23 mouse cellular contexts compared by ENCODE assay signal in genomic region chr6:115270085-115270484, GRCm38 (mm10). TPM values are rescaled to one million over a fixed set of nuclear protein-coding genes. Genes with fewer than 3 reads are reported as not detected.
DNase-seq lines count a peak whose midpoint lies in the region; ATAC-seq and TF ChIP-seq lines count a peak whose summit lies in the region.
"Had no signal": no experiment of that assay in that cellular context is flagged by ENCODE, and none has a peak within 500 bp of the region (broad histone marks: within the 10 kb centered on the region; RNA-seq: fewer than 3 reads in every experiment).

No protein-coding gene starts in this region.

- H3K27me3 ChIP-seq in lung, embryonic 14.5 days (ENCODE audit: insufficient read depth, low read length), result no peaks in the 10 kb centered on the region
- peaks cover 15% of the 10 kb centered on the region for H3K27me3 ChIP-seq in heart, embryonic 16.5 days (ENCODE audit: control insufficient read depth, insufficient read depth, low read length)
- H3K27me3 ChIP-seq: hindbrain, embryonic 15.5 days; neural tube, embryonic 15.5 days had no signal

- no peak overlapping the region for H3K4me2 ChIP-seq in lung, embryonic 14.5 days
- no peak overlapping the region for H3K4me2 ChIP-seq in heart, embryonic 16.5 days (ENCODE audit: low read depth, low read length)
- H3K4me2 ChIP-seq: hindbrain, embryonic 15.5 days; neural tube, embryonic 15.5 days had no signal

- peak; percentile 22 for DNase-seq in lung, embryonic 14.5 days
- no peak for DNase-seq in lung, adult 18-20 months
- DNase-seq in adrenal gland, postnatal 36 days, result no peak
- DNase-seq in gastrocnemius, postnatal 10 days, result no peak
- DNase-seq: kidney, postnatal 14 days; lung, adult 2 months; lung, postnatal 4 days; midbrain, embryonic 14.5 days; thymus, postnatal 4 days had no signal

- H3K4me1 ChIP-seq in lung, embryonic 14.5 days (ENCODE audit: insufficient read depth), result peaks cover 5% of the 10 kb centered on the region
- peaks cover 48% of the 10 kb centered on the region for H3K4me1 ChIP-seq in brown adipose tissue, adult 24 weeks (ENCODE audit: control insufficient read depth, insufficient read depth, insufficient read length, low read length)
- peaks cover 10% of the 10 kb centered on the region for H3K4me1 ChIP-seq in heart, embryonic 16.5 days (ENCODE audit: control insufficient read depth, insufficient read depth, low read length)
- H3K4me1 ChIP-seq: hindbrain, embryonic 15.5 days had no signal

- H3K4me3 ChIP-seq in lung, embryonic 14.5 days (ENCODE audit: low read depth, low read length), result no peak overlapping the region
- H3K4me3 ChIP-seq in brown adipose tissue, adult 24 weeks (ENCODE audit: insufficient read depth, low read depth, low read length), result no peak overlapping the region
- H3K4me3 ChIP-seq in heart, embryonic 16.5 days (ENCODE audit: low read length), result no peak overlapping the region
- H3K4me3 ChIP-seq in macrophage (ENCODE audit: inconsistent target), result no peak overlapping the region
- H3K4me3 ChIP-seq: forebrain, embryonic 10.5 days; hindbrain, embryonic 15.5 days; myocyte; neural tube, embryonic 15.5 days had no signal

- H3K36me3 ChIP-seq in lung, embryonic 14.5 days (ENCODE audit: insufficient read depth), result no peaks in the 10 kb centered on the region
- H3K36me3 ChIP-seq in heart, embryonic 16.5 days (ENCODE audit: control insufficient read depth, insufficient read depth), result no peaks in the 10 kb centered on the region
- H3K36me3 ChIP-seq in macrophage (ENCODE audit: inconsistent target), result no peaks in the 10 kb centered on the region
- H3K36me3 ChIP-seq: forebrain, embryonic 10.5 days had no signal

- WGBS in lung, embryonic 14.5 days, result 48% methylated on average over 2 of the region's 2 CpGs
- WGBS in heart, embryonic 16.5 days, result 45% methylated on average over 2 of the region's 2 CpGs
- 60% methylated on average over 2 of the region's 2 CpGs for WGBS in macrophage (ENCODE audit: missing documents)

- H3K27ac ChIP-seq in lung, embryonic 14.5 days (ENCODE audit: low read depth), result no peak overlapping the region
- H3K27ac ChIP-seq in brown adipose tissue, adult 24 weeks (replicated peaks; ENCODE audit: low read depth, low read length), result peak overlapping the region; percentile 96
- no peak overlapping the region for H3K27ac ChIP-seq in heart, embryonic 16.5 days (ENCODE audit: low read length)
- H3K27ac ChIP-seq in macrophage, result 0 out of 2 replicates have a peak overlapping the region, but pooled peaks have one; percentile 5
- H3K27ac ChIP-seq: forebrain, embryonic 10.5 days; hindbrain, embryonic 15.5 days; neural tube, embryonic 15.5 days had no signal

- no peak for ATAC-seq in lung, embryonic 14.5 days (ENCODE audit: insufficient read depth)
- ATAC-seq in heart, embryonic 16.5 days (replicated peaks; ENCODE audit: extremely low read depth, insufficient read depth, low FRiP score), result peak; percentile 47; the same call in 1 of the 2 replicates
- ATAC-seq: intestine, embryonic 16.5 days had no signal

- no peaks in the 10 kb centered on the region for H3K79me2 ChIP-seq in macrophage (ENCODE audit: inconsistent target)

- H3K9ac ChIP-seq in lung, embryonic 14.5 days, result no peak overlapping the region
- H3K9ac ChIP-seq in heart, embryonic 16.5 days (ENCODE audit: low read length), result no peak overlapping the region
- H3K9ac ChIP-seq: hindbrain, embryonic 15.5 days; neural tube, embryonic 15.5 days had no signal

- H3K9me3 ChIP-seq in lung, embryonic 14.5 days (ENCODE audit: low read depth, low read length), result no peaks in the 10 kb centered on the region
- H3K9me3 ChIP-seq in heart, embryonic 16.5 days (replicated peaks; ENCODE audit: control insufficient read depth, low read length), result no peaks in the 10 kb centered on the region
- H3K9me3 ChIP-seq: forebrain, embryonic 10.5 days; hindbrain, embryonic 15.5 days; neural tube, embryonic 15.5 days had no signal

- no peak for TF ChIP-seq CTCF in lung, embryonic 14.5 days (IDR thresholded peaks at IDR 0.05; ENCODE audit: low read depth)

RNA-seq across cellular contexts. Expression of gene Timp4, which starts 18.1 kb away (rescaled TPM):
- 1.1 and 2.3 TPM in 2 replicates for polyA plus RNA-seq in lung, embryonic 14.5 days (2014; fragmentation: Nextera tagmentation; extraction: Ambion mirVana)
- polyA plus RNA-seq in brown adipose tissue, adult 24 weeks (2012; ENCODE audit: insufficient read depth, insufficient read length, missing spikeins), result 11.1 and 36.6 TPM in 2 replicates
- polyA plus RNA-seq in heart, embryonic 16.5 days (2015; fragmentation: Nextera tagmentation; extraction: Ambion mirVana), result 1.1 and 1.3 TPM in 2 replicates
- total RNA-seq in macrophage (2018; cell fraction: chromatin; rRNA removed), result not detected
- total RNA-seq in macrophage (2018; cell fraction: cytosol; rRNA removed), result not detected
- not detected for total RNA-seq in macrophage (2018; cell fraction: nucleus; rRNA removed)
- polyA plus RNA-seq in macrophage (2018), result not detected in 3 replicates
- 1 to 10 TPM; 3.9 to 7.5 TPM for total RNA-seq in adrenal gland, postnatal 36 days (2021)
- 1 to 10 TPM; 2.0 to 7.1 TPM for total RNA-seq in gastrocnemius, postnatal 10 days (2021)

RNA-seq across cellular contexts. Expression of gene Gm17482, which starts 42.9 kb away (rescaled TPM):
- not detected in 2 replicates for polyA plus RNA-seq in lung, embryonic 14.5 days (2014; fragmentation: Nextera tagmentation; extraction: Ambion mirVana)
- not detected in 2 replicates for polyA plus RNA-seq in brown adipose tissue, adult 24 weeks (2012; ENCODE audit: insufficient read depth, insufficient read length, missing spikeins)
- not detected in 2 replicates for polyA plus RNA-seq in heart, embryonic 16.5 days (2015; fragmentation: Nextera tagmentation; extraction: Ambion mirVana)
- not detected for total RNA-seq in macrophage (2018; cell fraction: chromatin; rRNA removed)
- not detected for total RNA-seq in macrophage (2018; cell fraction: cytosol; rRNA removed)
- not detected for total RNA-seq in macrophage (2018; cell fraction: nucleus; rRNA removed)
- not detected in 3 replicates for polyA plus RNA-seq in macrophage (2018)
- total RNA-seq in adrenal gland, postnatal 36 days (2021), result not detected
- total RNA-seq in gastrocnemius, postnatal 10 days (2021), result not detected
- total RNA-seq: gastrocnemius, postnatal 4 days; left cerebral cortex, adult 8-10 months had no signal
- polyA plus RNA-seq: embryonic facial prominence, embryonic 14.5 days; forebrain, embryonic 10.5 days; frontal cortex, adult 2 months; hindbrain, embryonic 15.5 days; intestine, embryonic 16.5 days; limb, embryonic 11.5 days; lung, adult 2 months; midbrain, embryonic 14.5 days; myocyte; neural tube, embryonic 15.5 days; testis, adult 2 months had no signal

Comparison
In these comparisons a context has a peak if more than half of its experiments do, and no peak if none do; other contexts are left out.
1. H3K27ac ChIP-seq: peak in brown adipose tissue, adult 24 weeks (single experiment) and macrophage (single experiment); none in lung, embryonic 14.5 days (single experiment) and heart, embryonic 16.5 days (single experiment).